Mouse (Mus musculus) heart, embryonic 12.5 days (tissue): ENCODE data around the gene Alox12b. TPM values are rescaled to one million over a fixed set of nuclear protein-coding genes. Genes with fewer than 3 reads are reported as not detected.

ENCODE experiments used
- ATAC-seq: fragments of 200-750 bp; cut with Nextera tagmentation; 2 replicates; pipeline ENCODE4 v1.8.0; 2017; ENCODE audit warnings: moderate TSS enrichment, moderate library complexity; ENCODE audit not compliant: insufficient number of reproducible peaks, low FRiP score
- H3K27ac ChIP-seq: fragments of 300-500 bp; sonication (generic); 2 replicates; pipeline ENCODE4 v1.5.1; 2016; ENCODE audit warnings: mild to moderate bottlenecking, moderate library complexity; ENCODE audit not compliant: poor library complexity, severe bottlenecking
- H3K27me3 ChIP-seq: fragments of 300-500 bp; sonication (generic); replicated peaks from 2 replicates; pipeline ENCODE4 v1.6.1; 2016; ENCODE audit warnings: mild to moderate bottlenecking, moderate library complexity
- H3K36me3 ChIP-seq: fragments of 300-500 bp; sonication (generic); 2 replicates; pipeline ENCODE4 v1.6.1; 2016; ENCODE audit warnings: mild to moderate bottlenecking, moderate library complexity
- H3K4me1 ChIP-seq: fragments of 300-500 bp; sonication (generic); replicated peaks from 2 replicates; pipeline ENCODE4 v1.6.1; 2016; ENCODE audit warnings: mild to moderate bottlenecking
- H3K4me2 ChIP-seq: fragments of 300-500 bp; sonication (generic); 2 replicates; pipeline ENCODE4 v1.6.1; 2016; ENCODE audit warnings: mild to moderate bottlenecking, moderate library complexity
- H3K4me3 ChIP-seq: fragments of 300-500 bp; sonication (generic); 2 replicates; pipeline ENCODE4 v1.5.1; 2016; ENCODE audit warnings: mild to moderate bottlenecking
- H3K9ac ChIP-seq: fragments of 300-500 bp; sonication (generic); 2 replicates; pipeline ENCODE4 v1.6.1; 2016; ENCODE audit warnings: mild to moderate bottlenecking, moderate library complexity
- H3K9me3 ChIP-seq: fragments of 300-500 bp; sonication (generic); replicated peaks from 2 replicates; pipeline ENCODE4 v1.6.1; 2016; ENCODE audit warnings: mild to moderate bottlenecking, moderate library complexity
- WGBS: fragments of 180-500 bp; shearing (Covaris S2); methylation state at CpG from one replicate; pipeline ENCODE4 v1.1.7; 2016; 5-methylcytosine and 5-hydroxymethylcytosine counted together
- polyA plus RNA-seq: library from polyadenylated mRNA; unstranded; fragments of >200 nt; fragmentation: Nextera tagmentation; extraction: Ambion mirVana; gene quantifications from 2 replicates; pipeline ENCODE4 v1.2.1, GENCODE M21; 2016

The Alox12b gene
- polyA plus RNA-seq, 1 experiment from 2014 or later = not detected

DNA sequence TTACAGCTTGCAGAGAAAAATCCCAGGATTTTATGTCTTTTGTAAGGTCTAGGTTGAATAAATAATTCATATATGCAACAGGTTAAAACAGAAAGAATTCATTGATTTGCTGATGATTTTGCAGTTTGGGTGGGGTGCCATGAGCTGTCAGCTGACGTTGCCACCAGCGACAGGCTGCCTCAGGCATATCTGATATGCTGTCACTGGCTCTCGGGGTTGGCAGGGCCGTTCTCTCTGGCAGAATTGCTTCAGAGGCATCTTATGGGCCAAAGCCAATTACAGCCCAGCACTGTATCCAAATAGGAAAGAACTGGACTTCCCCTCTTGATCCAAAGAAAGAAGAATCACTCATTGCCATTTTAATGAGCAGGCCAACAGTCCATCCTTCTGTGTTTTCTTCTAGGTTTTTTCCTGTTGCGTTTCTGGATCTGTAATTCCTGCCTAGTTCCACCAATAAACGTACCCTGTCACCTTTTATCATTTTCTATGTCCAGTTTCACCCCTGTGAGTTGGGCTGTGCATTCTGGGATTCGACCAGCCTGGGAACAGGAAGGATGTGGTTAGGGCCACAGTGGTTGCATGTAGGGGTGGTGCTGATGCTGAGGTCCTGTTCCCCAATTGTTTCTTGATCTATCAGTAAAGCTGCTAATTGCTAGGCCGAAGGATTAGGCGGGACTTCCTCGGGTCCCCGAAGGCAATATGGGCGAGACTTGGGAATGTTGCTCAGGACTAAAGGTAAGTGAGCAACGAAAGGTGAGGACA, 45.9 kb downstream of the Alox12b start:
- peaks cover 36% of the 10 kb centered on the region for H3K27me3 ChIP-seq
- peaks cover 7% of the 10 kb centered on the region for H3K4me1 ChIP-seq
- H3K4me2 ChIP-seq = no peak overlapping the region
- no peak overlapping the region for H3K9ac ChIP-seq
- no peaks in the 10 kb centered on the region for H3K36me3 ChIP-seq
- no peaks in the 10 kb centered on the region for H3K9me3 ChIP-seq
- no peak overlapping the region for H3K27ac ChIP-seq
- ATAC-seq = no peak
- no peak overlapping the region for H3K4me3 ChIP-seq
- 66% methylated on average over 13 of the region's 13 CpGs for WGBS

DNA sequence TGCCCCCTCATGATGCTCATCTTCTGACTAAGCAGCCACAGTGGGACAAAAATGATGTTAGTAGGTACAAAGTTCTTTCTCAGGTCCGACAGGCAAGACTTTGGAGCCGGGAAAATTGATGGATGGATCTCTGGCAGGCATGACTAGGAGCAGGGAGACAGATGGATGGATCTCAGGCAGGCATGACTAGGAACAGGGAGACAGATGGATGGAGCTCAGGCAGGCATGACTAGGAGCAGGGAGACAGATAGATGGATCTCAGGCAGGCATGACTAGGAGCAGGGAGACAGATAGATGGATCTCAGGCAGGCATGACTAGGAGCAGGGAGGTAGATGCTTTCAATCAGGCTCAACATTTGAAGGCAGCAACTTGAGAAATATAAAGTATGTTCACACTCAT, 54.6 kb downstream of the Alox12b start:
- Histone ChIP-seq H3K9me3 (no peaks in the 10 kb centered on the region), H3K36me3 (no peaks in the 10 kb centered on the region), H3K4me3 (0 out of 2 replicates have a peak overlapping the region, but pooled peaks have one; percentile 2), H3K4me1 (no peaks in the 10 kb centered on the region), H3K27me3 (peaks cover 32% of the 10 kb centered on the region), H3K27ac (no peak overlapping the region), H3K9ac (no peak overlapping the region), H3K4me2 (peak overlapping the region; percentile 2; the same call in 1 of the 2 replicates)
- no peak for ATAC-seq
- 34% methylated on average over 2 of the region's 2 CpGs for WGBS

DNA sequence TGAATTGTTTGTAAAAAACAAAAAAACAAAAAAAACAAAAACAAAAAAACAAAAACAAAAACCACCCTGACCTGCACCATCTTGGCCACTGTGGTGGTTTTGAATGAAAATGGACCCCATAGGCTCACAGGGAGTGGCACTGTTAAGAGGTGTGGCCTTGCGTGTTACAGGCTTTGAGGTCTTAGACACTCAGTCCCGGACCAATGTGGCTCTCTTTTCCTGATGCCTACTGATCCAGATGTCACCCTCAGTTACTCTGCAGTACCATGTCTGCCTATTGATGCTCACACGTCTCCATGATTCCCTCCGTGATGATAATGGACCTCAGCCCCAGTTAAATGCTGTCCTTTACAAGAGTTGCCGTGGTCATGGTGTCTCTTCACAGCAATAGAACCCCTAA, 60.6 kb downstream of the Alox12b start:
- Histone ChIP-seq H3K36me3 (no peaks in the 10 kb centered on the region), H3K27ac (no peak overlapping the region), H3K4me3 (no peak overlapping the region), H3K4me2 (no peak overlapping the region), H3K9me3 (no peaks in the 10 kb centered on the region), H3K4me1 (peaks cover 14% of the 10 kb centered on the region), H3K27me3 (peaks cover 24% of the 10 kb centered on the region), H3K9ac (no peak overlapping the region)
- 82% methylated on average over 5 of the region's 5 CpGs for WGBS
- no peak for ATAC-seq

DNA sequence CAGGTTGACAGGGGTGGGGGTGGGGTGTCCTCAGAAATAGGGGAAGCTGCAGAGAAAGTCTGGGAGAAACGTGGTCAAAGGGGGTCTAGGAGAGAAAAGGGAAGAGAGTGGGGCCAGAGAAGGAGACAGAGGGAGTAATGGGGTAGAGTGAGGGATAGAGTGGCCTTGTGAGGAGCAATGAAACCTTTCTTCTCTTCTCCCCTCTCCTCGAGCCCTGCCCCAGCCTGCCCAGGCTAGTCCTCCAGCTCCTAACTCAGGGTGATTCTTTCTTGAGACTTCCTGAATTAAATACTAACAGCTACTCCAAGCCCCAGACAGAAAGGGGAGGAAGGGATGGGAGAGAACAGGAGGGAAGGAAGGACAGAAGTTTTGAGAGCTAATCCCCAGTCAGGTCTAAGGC, 61.9 kb downstream of the Alox12b start:
- H3K27ac ChIP-seq = no peak overlapping the region
- H3K4me1 ChIP-seq = peaks cover 14% of the 10 kb centered on the region
- H3K36me3 ChIP-seq = no peaks in the 10 kb centered on the region

More for the DNA sequence above, 61.9 kb downstream of the Alox12b start:
- Histone ChIP-seq H3K4me3 (no peak overlapping the region), H3K9me3 (peaks cover 4% of the 10 kb centered on the region; the same call in 1 of the 2 replicates), H3K9ac (no peak overlapping the region), H3K27me3 (peaks cover 21% of the 10 kb centered on the region), H3K4me2 (no peak overlapping the region)
- WGBS = 56% methylated on average over 2 of the region's 2 CpGs
- no peak for ATAC-seq

Other genes starting within 250 kb of the Alox12b start
- not detected in 2 replicates for gene Odf4, start 229.9 kb upstream of the Alox12b start, polyA plus RNA-seq
- 13.3 TPM in 2 replicates for gene Arhgef15, start 199.5 kb upstream of the Alox12b start, polyA plus RNA-seq
- gene Slc25a35, start 188.9 kb upstream of the Alox12b start, polyA plus RNA-seq = 1.4 and 2.2 TPM in 2 replicates
- gene Rangrf, start 181.8 kb upstream of the Alox12b start, polyA plus RNA-seq = 64.3 and 67.5 TPM in 2 replicates
- 20.7 and 21.5 TPM in 2 replicates for gene Pfas, start 148.5 kb upstream of the Alox12b start, polyA plus RNA-seq
- gene Ctc1, start 141.1 kb upstream of the Alox12b start, polyA plus RNA-seq = 60.8 and 62.7 TPM in 2 replicates
- gene Aurkb, start 111.3 kb upstream of the Alox12b start, polyA plus RNA-seq = 79.4 and 85.9 TPM in 2 replicates
- 10.7 and 13.6 TPM in 2 replicates for gene Borcs6, start 97.3 kb upstream of the Alox12b start, polyA plus RNA-seq
- gene Tmem107, start 86.2 kb upstream of the Alox12b start, polyA plus RNA-seq = 30.6 and 31.5 TPM in 2 replicates
- 97.2 and 100 TPM in 2 replicates for gene Vamp2, start 68.5 kb upstream of the Alox12b start, polyA plus RNA-seq
- 9.4 and 9.8 TPM in 2 replicates for gene Per1, start 61.8 kb upstream of the Alox12b start, polyA plus RNA-seq
- 0.70 and 0.81 TPM in 2 replicates for gene Hes7, start 36.6 kb upstream of the Alox12b start, polyA plus RNA-seq
- gene 9130213A22Rik, start 34.4 kb upstream of the Alox12b start, polyA plus RNA-seq = 0.42 and 0.65 TPM in 2 replicates
- 0.17 and 0.54 TPM in 2 replicates for gene Aloxe3, start 31.1 kb upstream of the Alox12b start, polyA plus RNA-seq
- 1.2 and 1.4 TPM in 2 replicates for gene Alox8, start 40.9 kb downstream of the Alox12b start, polyA plus RNA-seq
- 0.15 and 0.17 TPM in 2 replicates for gene Gucy2e, start 80.0 kb downstream of the Alox12b start, polyA plus RNA-seq
- 18.6 and 21.8 TPM in 2 replicates for gene Cntrob, start 166.8 kb downstream of the Alox12b start, polyA plus RNA-seq
- gene Trappc1, start 167.0 kb downstream of the Alox12b start, polyA plus RNA-seq = 168 and 176 TPM in 2 replicates
- gene Kcnab3, start 169.3 kb downstream of the Alox12b start, polyA plus RNA-seq = 0.87 and 0.98 TPM in 2 replicates
- gene Rnf227, start 183.5 kb downstream of the Alox12b start, polyA plus RNA-seq = 6.7 and 8.5 TPM in 2 replicates
- gene Chd3, start 212.4 kb downstream of the Alox12b start, polyA plus RNA-seq = 19.2 and 23.5 TPM in 2 replicates
- 147 and 150 TPM in 2 replicates for gene Naa38, start 238.5 kb downstream of the Alox12b start, polyA plus RNA-seq
- 24.8 and 27.1 TPM in 2 replicates for gene Cyb5d1, start 238.6 kb downstream of the Alox12b start, polyA plus RNA-seq
- gene Tmem88, start 241.2 kb downstream of the Alox12b start, polyA plus RNA-seq = 34.4 and 35.7 TPM in 2 replicates